Mouse (Mus musculus) ES-Bruce4 (cell line): ENCODE data around the gene Iqcg.

ENCODE experiments used
- CTCF ChIP-seq: IDR thresholded peaks from one replicate; pipeline ENCODE4 v1.8.1; 2011; ENCODE audit warnings: low read depth, low read length
- EP300 ChIP-seq: IDR thresholded peaks from 2 replicates; pipeline ENCODE4 v1.6.1; 2011; ENCODE audit warnings: low read depth, low read length; ENCODE audit not compliant: insufficient read depth

GRCm38 (mm10) chr16:33024456-33025104 lies 31.4 kb downstream of the Iqcg start:
- TF ChIP-seq CTCF (no peak), EP300 (no peak)
